Mouse (Mus musculus) midbrain, postnatal 0 days (tissue): ENCODE measurements around the gene Smc1b. TPM values are rescaled to one million over a fixed set of nuclear protein-coding genes. Genes with fewer than 3 reads are reported as not detected.

ENCODE experiments used
- ATAC-seq: fragments of 200-750 bp; cut with Nextera tagmentation; 2 replicates; pipeline ENCODE4 v1.8.0; 2017; ENCODE audit warnings: moderate number of reproducible peaks, mild to moderate bottlenecking, moderate TSS enrichment, moderate library complexity; ENCODE audit not compliant: low FRiP score
- DNase-seq: peaks from one replicate; pipeline ENCODE4 v3.0.0-alpha.2; 2015; ENCODE audit warnings: low spot score
- H3K27ac ChIP-seq: fragments of 300-500 bp; sonication (generic); 2 replicates; pipeline ENCODE4 v1.5.1; 2014; ENCODE audit warnings: low read depth, mild to moderate bottlenecking, low read length, mixed read lengths
- H3K27me3 ChIP-seq: fragments of 300-500 bp; sonication (generic); 2 replicates; pipeline ENCODE4 v1.6.1; 2014; ENCODE audit warnings: low read length, control low read depth, mixed read lengths; ENCODE audit not compliant: insufficient read depth
- H3K36me3 ChIP-seq: fragments of 300-500 bp; sonication (generic); 2 replicates; pipeline ENCODE4 v1.6.1; 2014; ENCODE audit warnings: low read length, control low read depth, mixed read lengths; ENCODE audit not compliant: insufficient read depth
- H3K4me1 ChIP-seq: fragments of 300-500 bp; sonication (generic); 2 replicates; pipeline ENCODE4 v1.6.1; 2014; ENCODE audit warnings: mild to moderate bottlenecking, control low read depth, antibody characterized with exemption, low read length, mixed read lengths; ENCODE audit not compliant: insufficient read depth
- H3K4me2 ChIP-seq: fragments of 300-500 bp; sonication (generic); 2 replicates; pipeline ENCODE4 v1.6.1; 2014; ENCODE audit warnings: low read depth, mild to moderate bottlenecking, low read length, mixed read lengths; ENCODE audit not compliant: poor library complexity, severe bottlenecking
- H3K4me3 ChIP-seq: fragments of 300-500 bp; sonication (generic); 2 replicates; pipeline ENCODE4 v1.5.1; 2014; ENCODE audit warnings: low read depth, mild to moderate bottlenecking, low read length, moderate library complexity
- H3K9ac ChIP-seq: fragments of 300-500 bp; sonication (generic); replicated peaks from 2 replicates; pipeline ENCODE4 v1.6.1; 2014; ENCODE audit warnings: mild to moderate bottlenecking, low read length, moderate library complexity, mixed read lengths; ENCODE audit not compliant: poor library complexity, severe bottlenecking
- H3K9me3 ChIP-seq: fragments of 300-500 bp; sonication (generic); 2 replicates; pipeline ENCODE4 v1.6.1; 2016; ENCODE audit warnings: low read length, control low read depth
- CTCF ChIP-seq: IDR thresholded peaks from 2 replicates; pipeline ENCODE4 v1.5.1; 2016; ENCODE audit warnings: antibody characterized with exemption, mild to moderate bottlenecking
- WGBS: fragments of 180-500 bp; shearing (Covaris S2); extraction: QIAGEN DNeasy Blood & Tissue Kit; methylation state at CpG from one replicate; pipeline ENCODE4 v1.1.7; 2014; 5-methylcytosine and 5-hydroxymethylcytosine counted together
- polyA plus RNA-seq: library from polyadenylated mRNA; unstranded; fragments of >200 nt; fragmentation: Nextera tagmentation; extraction: Ambion mirVana; gene quantifications from 2 replicates; pipeline ENCODE4 v1.2.1, GENCODE M21; 2015
- total RNA-seq: library from RNA; depleted of rRNA; stranded (reverse); fragments of >200 nt; gene quantifications from 2 replicates; pipeline ENCODE4 v1.2.3, GENCODE M21; 2014; rRNA removed

Gene Smc1b
- total and polyA plus RNA-seq, 2 experiments from 2014 or later: 0.39 to 0.60 TPM

- no peak overlapping the region for H3K4me2 ChIP-seq
- H3K4me1 ChIP-seq: no peaks in the 10 kb centered on the region
- H3K27ac ChIP-seq: no peak overlapping the region
- no peak for TF ChIP-seq CTCF
- H3K36me3 ChIP-seq: no peaks in the 10 kb centered on the region
- no peak for DNase-seq
- ATAC-seq: no peak
- no peaks in the 10 kb centered on the region for H3K27me3 ChIP-seq
- WGBS: 26% methylated on average over 4 of the region's 4 CpGs
- no peaks in the 10 kb centered on the region for H3K9me3 ChIP-seq
- no peak overlapping the region for H3K4me3 ChIP-seq
- no peak overlapping the region for H3K9ac ChIP-seq
Observed at GRCm38 (mm10) chr15:85027740-85028139, 104.0 kb downstream of the Smc1b start.

- H3K9me3 ChIP-seq: no peaks in the 10 kb centered on the region
- H3K4me3 ChIP-seq: no peak overlapping the region
- WGBS: 78% methylated on average over 4 of the region's 4 CpGs
- H3K4me1 ChIP-seq: no peaks in the 10 kb centered on the region
- H3K36me3 ChIP-seq: no peaks in the 10 kb centered on the region
- H3K4me2 ChIP-seq: no peak overlapping the region
- H3K27me3 ChIP-seq: no peaks in the 10 kb centered on the region
- no peak overlapping the region for H3K27ac ChIP-seq
- no peak overlapping the region for H3K9ac ChIP-seq
- TF ChIP-seq CTCF: no peak
- DNase-seq (no peak), ATAC-seq (no peak)
Observed at GRCm38 (mm10) chr15:85026197-85026596, 105.6 kb downstream of the Smc1b start.

GRCm38 (mm10) chr15:85022211-85022610, 109.6 kb downstream of the Smc1b start:
- WGBS: 69% methylated on average over 4 of the region's 4 CpGs
- no peaks in the 10 kb centered on the region for H3K27me3 ChIP-seq
- H3K9me3 ChIP-seq: no peaks in the 10 kb centered on the region
- DNase-seq (no peak), ATAC-seq (no peak)
- H3K4me3 ChIP-seq: no peak overlapping the region
- peaks cover 3% of the 10 kb centered on the region; the same call in 1 of the 2 replicates for H3K4me1 ChIP-seq
- no peak overlapping the region for H3K4me2 ChIP-seq
- TF ChIP-seq CTCF: no peak
- no peak overlapping the region for H3K27ac ChIP-seq
- H3K36me3 ChIP-seq: no peaks in the 10 kb centered on the region
- no peak overlapping the region for H3K9ac ChIP-seq

- TF ChIP-seq CTCF: no peak
- Histone ChIP-seq H3K36me3 (no peaks in the 10 kb centered on the region), H3K4me1 (peaks cover 10% of the 10 kb centered on the region; the same call in 1 of the 2 replicates), H3K9me3 (no peaks in the 10 kb centered on the region), H3K4me2 (peak within 1 kb of the TSS; percentile 39), H3K4me3 (peak within 1 kb of the TSS; percentile 5; the same call in 1 of the 2 replicates), H3K9ac (0 out of 2 replicates have a peak within 1 kb of the TSS, but pooled peaks have one; percentile 29), H3K27me3 (no peaks in the 10 kb centered on the region), H3K27ac (no peak within 1 kb of the TSS)
- 8% methylated on average over 21 of the region's 21 CpGs for WGBS
- ATAC-seq (peak; percentile 68; the same call in 1 of the 2 replicates), DNase-seq (peak; percentile 32)
Observed at GRCm38 (mm10) chr15:85016951-85017664, 114.7 kb downstream of the Smc1b start, which contains the start of gene Upk3a. Gene Upk3a (plus strand): TSS chr15:85017141.

GRCm38 (mm10) chr15:85015771-85016170, 116.0 kb downstream of the Smc1b start:
- H3K4me2 ChIP-seq: no peak overlapping the region
- H3K4me1 ChIP-seq: peaks cover 10% of the 10 kb centered on the region; the same call in 1 of the 2 replicates

More at GRCm38 (mm10) chr15:85015771-85016170, 116.0 kb downstream of the Smc1b start:
- 73% methylated on average over 11 of the region's 11 CpGs for WGBS
- no peak for TF ChIP-seq CTCF
- H3K27me3 ChIP-seq: no peaks in the 10 kb centered on the region
- H3K9me3 ChIP-seq: no peaks in the 10 kb centered on the region
- no peak for ATAC-seq
- no peak overlapping the region for H3K4me3 ChIP-seq
- no peak overlapping the region for H3K9ac ChIP-seq
- no peak overlapping the region for H3K27ac ChIP-seq
- DNase-seq: no peak
- no peaks in the 10 kb centered on the region for H3K36me3 ChIP-seq

Other genes with a start within 250 kb of the Smc1b start
- gene Gm29666, start 211.9 kb downstream of the Smc1b start, total RNA-seq: 0.66 and 1.4 TPM in 2 replicates
- 0.56 and 0.67 TPM in 2 replicates for gene Gm29666, start 211.9 kb downstream of the Smc1b start, polyA plus RNA-seq
- 16.2 and 16.8 TPM in 2 replicates for gene Nup50, start 208.6 kb downstream of the Smc1b start, total RNA-seq
- gene Nup50, start 208.6 kb downstream of the Smc1b start, polyA plus RNA-seq: 17.8 and 20.7 TPM in 2 replicates
- gene 5031439G07Rik, start 143.4 kb downstream of the Smc1b start, total RNA-seq: 127 and 131 TPM in 2 replicates
- 22.2 and 23.4 TPM in 2 replicates for gene 5031439G07Rik, start 143.4 kb downstream of the Smc1b start, polyA plus RNA-seq
- gene Upk3a, start 114.8 kb downstream of the Smc1b start, total RNA-seq: 0.28 and 0.66 TPM in 2 replicates
- 3.0 and 3.6 TPM in 2 replicates for gene Upk3a, start 114.8 kb downstream of the Smc1b start, polyA plus RNA-seq
- gene Fam118a, start 103.0 kb downstream of the Smc1b start, total RNA-seq: 18.0 and 21.0 TPM in 2 replicates
- 29.5 TPM in 2 replicates for gene Fam118a, start 103.0 kb downstream of the Smc1b start, polyA plus RNA-seq
- 0.77 TPM in 1 of 2 replicates, not detected in the other for gene Ribc2, start 114 bp upstream of the Smc1b start, total RNA-seq
- 0.80 and 0.93 TPM in 2 replicates for gene Ribc2, start 114 bp upstream of the Smc1b start, polyA plus RNA-seq
- gene Fbln1, start 74.0 kb upstream of the Smc1b start, total RNA-seq: 57.8 and 64.5 TPM in 2 replicates
- 46.2 and 48.5 TPM in 2 replicates for gene Fbln1, start 74.0 kb upstream of the Smc1b start, polyA plus RNA-seq
- gene Atxn10, start 204.3 kb upstream of the Smc1b start, total RNA-seq: 271 and 311 TPM in 2 replicates
- gene Atxn10, start 204.3 kb upstream of the Smc1b start, polyA plus RNA-seq: 519 TPM in 2 replicates